Mouse (Mus musculus) adipocyte (in vitro differentiated cells): ENCODE measurements around the gene Ccdc66.
A peak's percentile ranks its signal among the peaks of the same experiment; 100 is the strongest.

Experiments
- DNase-seq: peaks from one replicate; pipeline ENCODE4 v3.0.0-alpha.2; 2016; ENCODE audit warnings: low spot score

Gene Ccdc66

DNA sequence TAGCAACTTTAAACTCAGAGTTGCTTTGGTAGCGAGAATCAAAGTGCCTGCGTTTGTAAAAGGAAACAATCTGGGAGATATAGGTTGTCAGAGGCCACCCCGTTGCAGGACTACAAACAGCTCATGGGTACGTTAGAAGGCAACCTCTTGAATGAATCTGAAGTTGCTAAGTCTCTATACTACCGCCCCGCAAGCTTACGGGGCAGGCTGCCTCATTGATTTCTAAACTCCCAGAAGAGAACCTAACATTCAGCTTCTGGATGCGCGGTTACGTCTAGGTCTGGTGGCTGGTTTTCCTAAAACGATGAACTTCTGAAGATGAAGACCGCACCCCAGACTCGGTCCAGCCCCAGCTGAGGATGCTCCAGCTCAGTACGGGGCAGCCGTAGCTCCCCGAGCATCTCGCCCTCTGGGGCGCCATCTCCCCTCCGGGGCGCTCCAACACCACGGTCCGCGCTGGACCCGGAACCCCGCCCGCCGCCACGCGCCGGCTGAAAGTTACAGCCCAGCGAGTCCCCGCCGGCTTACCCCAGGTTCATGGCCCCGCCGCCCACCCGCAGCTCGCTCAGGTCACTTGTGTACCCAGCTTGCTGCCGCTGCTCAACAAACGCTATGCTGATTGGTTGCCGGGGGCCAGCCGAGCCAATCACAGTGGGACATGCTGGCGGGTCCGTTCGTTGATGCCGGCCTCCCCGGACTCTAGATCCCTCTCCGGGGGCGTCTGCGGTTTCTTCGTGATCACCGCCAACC is at the start of gene Ccdc66:
Gene Ccdc66 (minus strand): TSS at position 567 of the 750 bp plus-strand sequence.
- DNase-seq = peak; percentile 91

DNA sequence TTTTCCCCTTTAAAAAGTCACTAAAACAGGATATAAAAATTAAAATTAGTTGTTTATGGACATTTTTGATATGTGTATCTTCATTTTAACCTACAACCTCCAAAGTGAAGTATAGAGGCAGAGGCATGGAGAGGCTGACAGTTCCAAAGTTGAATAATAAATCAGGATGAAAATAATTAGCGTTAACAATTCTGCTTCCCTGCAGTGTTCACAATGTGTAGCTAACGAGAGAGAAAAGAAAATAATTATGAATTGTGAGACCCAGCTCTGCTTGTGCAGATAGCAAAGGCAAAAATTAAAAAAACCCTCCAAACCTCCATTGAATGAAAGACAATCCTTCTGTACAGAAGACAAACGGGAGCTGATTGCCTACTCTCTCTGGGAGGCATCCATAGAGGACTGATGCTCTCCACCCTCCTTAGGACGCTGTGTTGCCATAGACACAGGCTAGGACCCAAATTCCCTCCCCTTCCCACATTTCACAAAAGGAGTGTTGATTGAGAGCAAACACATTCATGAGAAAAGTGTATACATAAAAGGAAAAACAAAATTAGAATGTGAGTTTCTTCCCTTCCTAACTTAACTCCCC is 35.7 kb upstream of the Ccdc66 start:
- no peak for DNase-seq

DNA sequence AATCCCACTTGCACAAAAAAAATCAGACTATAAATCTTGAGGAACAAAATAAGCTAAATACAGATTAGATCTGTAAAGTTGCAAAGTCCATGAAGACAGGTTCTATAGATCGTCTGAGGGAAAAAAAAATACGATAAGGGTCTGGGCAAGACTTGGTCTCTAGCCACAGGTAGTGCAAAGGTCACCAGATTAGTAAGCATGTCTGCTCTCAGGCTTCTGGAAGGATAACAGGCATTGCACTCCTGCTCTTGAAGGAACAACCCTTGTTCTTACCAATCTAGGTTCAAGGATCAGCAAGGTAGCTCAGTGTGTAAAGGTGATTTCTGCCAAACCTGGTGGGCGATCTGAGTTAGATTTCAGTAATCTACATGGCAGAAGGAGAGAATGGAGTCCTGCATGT is 28.2 kb upstream of the Ccdc66 start:
- no peak for DNase-seq

DNA sequence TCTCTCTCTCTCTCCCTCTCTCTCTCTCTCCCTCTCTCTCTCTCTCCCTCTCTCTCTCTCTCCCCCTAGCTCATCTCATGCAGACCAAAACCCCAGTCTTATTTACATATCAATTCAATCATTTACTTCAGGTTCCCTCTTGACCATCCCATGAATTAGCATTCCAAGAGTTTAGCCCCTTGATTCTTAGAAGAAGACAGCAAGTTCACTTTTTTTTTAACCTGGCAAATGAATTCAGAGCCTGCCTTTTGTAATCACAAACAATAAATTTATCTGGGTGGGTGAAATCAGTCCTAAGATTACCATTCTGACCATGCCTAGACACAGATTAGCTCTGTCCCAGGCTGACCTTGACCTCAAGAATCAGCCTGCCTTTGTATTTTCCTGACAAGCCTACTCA is 16.3 kb upstream of the Ccdc66 start:
- no peak for DNase-seq

DNA sequence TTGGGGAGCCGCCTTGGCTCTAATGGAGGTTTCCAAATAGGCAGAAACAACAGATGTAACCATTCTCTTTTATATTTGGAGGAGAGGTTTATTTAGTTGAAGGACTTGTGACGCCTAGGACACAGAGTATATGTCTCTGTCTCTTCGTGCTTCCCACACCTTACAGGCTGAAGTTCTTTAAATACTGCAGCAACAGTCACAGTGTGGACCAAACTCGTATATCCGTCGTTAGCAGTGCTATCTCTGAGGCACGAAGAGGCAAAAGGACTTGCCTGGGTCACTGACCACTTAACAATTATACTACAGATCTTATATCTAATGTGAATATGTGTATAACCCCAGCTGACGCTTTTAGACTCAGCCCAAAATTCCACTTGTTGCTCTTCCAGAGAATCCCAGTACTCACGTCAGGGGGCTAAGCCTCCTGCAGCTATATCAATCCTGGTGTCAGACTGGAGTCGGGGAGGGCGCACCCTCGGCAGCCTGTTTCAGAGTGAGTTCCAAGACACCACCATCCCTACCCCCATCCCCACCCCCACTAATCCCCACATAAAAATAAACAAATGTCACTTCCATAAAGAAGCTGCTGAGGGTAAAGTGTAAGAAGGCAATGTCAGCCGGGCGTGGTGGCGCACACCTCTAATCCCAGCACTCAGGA is 513 bp upstream of the Ccdc66 start:
- no peak for DNase-seq

DNA sequence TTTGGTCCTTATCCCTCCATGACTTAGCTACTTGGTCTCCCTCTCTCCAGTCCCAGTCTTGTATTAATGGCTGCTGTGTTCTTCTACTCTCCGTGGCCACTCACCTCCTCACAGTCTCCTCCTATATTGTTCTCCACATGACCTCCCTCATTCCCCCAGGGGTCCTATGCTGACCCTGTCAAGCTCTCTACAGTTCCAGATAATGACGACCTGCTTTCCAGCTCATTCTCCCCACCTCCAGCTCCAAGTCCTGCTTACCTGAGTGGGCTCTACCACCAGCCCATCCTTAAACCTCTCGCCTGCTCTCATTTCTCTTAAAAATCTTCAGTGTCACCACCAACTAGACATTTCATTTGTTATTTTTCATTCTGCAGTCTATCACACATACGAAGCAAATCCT is 7.2 kb downstream of the Ccdc66 start:
- DNase-seq = no peak

DNA sequence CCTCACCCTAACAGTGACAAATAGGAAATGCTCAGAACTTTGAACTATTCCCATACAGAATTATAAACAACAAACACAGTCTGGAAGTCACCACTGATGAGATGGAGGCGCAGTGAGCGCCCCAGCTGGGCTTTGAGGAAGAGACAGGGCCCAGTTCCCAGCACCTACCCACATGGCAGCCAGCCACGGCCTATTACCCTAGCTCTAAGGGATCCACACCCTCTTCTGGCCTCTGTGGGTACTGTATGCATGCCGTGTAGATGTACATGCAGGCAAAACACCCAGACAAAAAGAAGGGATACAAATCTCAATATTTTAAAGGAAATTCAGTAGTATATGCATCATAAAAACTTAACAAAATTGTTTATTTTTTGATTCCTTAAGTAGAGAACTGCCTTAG is 14.7 kb downstream of the Ccdc66 start:
- DNase-seq = no peak

DNA sequence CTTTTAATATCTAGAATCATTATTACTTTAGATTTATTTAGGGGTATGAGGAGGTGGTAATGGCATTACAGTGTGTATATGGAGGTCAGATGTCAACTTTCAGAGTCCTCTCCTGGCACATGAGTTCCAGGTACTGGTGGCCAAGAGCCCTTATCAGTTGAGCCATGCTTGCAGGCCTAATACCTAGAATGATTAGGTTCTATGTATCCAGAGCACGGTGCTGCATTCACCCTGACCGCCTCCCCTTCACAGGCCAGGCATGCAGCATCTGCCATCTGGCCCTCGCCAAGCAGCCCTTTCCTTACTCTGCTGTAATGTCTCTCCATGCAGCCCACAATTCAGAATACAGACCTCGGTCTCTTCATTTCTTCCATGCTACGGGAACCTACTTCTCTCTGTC is 16.9 kb downstream of the Ccdc66 start:
- no peak for DNase-seq

DNA sequence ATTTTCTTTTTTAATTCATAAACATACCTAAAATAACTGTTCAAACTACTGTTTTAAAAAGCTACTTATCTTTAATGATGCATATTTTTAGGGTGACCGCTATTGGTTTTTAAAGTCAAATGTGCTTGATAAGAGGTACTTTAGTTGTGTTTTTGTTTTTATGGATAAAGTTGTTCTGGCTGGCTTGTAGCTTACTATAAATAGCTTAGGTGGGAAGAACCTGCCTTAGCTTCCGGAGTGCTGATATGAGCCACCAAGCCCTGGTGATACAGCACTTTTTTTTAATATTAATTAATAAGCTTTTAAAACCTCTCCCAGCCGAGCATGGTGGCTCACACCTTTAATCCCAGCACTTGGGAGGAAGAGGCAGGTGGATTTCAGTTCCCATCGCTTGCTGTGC is 61.3 kb downstream of the Ccdc66 start:
- no peak for DNase-seq

DNA sequence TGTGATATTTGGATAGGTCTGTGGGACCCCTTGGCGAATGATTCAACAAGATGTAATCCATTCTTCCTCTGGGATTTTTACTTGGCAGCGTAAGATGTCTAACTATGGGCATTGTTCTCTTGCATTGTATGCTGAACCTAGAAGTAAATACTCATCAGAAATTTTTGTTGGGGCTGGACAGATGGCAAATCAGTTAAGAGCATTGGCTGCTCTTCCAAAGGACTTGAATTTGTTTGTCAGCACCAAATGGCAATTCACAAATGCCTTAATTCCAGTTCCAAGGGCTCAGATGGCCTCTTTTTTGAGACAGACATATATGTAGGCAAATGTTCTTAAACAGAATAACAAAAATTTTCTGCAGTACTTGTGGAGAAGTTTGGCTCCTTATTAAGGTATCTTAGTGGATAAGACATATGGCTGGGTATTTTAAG is 63.4 kb downstream of the Ccdc66 start:
- DNase-seq = no peak

DNA sequence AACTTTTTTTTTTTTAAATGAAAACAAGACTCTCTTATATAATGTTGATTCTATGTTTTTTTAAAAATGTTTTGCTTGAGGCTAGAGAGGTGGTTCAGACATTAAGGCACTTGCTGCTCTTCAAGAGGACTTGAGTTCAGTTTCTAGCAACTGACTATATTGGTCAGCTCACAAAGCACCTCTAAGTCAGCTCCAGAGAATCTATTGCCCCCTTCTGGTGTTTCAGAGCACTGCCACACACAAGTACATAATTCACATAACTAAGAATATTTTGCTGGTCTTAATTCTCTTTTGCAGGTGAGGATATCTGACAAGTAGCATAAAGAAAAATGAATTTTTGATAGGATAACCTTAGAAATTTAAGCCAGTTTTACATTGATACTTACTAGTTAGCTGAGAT is 67.3 kb downstream of the Ccdc66 start:
- DNase-seq = no peak

DNA sequence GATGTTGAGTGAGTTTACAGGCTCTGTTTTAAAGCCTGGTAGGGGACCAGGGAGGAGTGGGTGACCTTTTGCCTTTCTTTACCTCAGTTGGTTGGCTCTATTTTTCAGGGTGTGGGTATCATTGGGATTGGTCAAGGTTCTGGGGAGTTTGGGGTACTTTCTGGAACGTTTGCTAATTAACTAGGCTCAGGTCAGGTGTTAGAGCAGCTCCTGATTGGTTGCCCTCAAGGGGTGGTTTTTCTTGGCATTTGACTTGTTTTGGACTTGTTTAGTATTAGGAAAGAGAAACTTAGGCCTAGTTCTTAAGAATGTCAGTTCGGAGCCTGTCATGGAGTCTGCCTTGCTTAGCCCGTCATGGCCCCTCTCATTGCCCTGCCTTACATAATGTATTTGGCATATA is 71.4 kb downstream of the Ccdc66 start:
- DNase-seq = peak; percentile 68

DNA sequence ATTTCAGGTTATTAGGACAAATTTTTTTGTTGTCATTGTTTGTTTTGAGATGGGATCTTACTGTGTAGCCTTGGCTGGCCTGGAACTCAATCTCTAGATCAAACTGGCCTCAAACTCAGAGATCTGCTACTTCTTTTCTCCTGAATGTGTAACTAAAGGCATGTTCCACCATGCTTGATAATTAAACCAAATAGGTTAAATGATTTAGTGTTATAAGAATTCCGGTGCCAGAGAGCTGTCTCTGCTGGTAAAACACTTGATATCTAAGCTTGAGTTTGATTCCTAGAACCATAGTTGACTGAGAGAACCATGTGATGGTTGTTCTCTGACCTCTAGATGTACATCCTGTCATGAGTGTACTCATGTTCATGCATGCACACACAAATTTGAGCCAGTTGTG is 72.1 kb downstream of the Ccdc66 start:
- no peak for DNase-seq

DNA sequence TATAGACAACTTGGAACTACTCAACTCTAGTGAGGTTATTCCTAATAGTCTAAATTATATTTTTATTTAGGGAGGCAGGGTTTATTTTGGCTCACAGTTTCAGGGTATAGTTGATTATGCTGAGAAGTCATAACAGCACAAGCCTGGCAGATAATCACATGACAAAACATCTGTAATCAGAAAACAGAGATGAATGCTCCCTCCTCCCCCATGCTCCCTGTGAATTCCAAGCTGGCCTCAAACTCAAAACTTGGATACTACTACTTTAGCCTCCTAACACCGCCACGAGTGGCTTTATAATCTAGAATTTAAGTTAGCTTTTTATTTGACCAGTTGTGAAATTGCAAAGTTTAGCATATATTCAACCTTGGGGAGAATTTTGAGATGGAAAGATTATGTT is 76.2 kb downstream of the Ccdc66 start:
- DNase-seq = no peak
